Mouse (Mus musculus): ENCODE measurements around the gene Mcu.
A peak's percentile ranks its signal among the peaks of the same experiment; 100 is the strongest.

Gene Mcu

GRCm38 (mm10) chr10:59430701-59431218, 185.7 kb downstream of the Mcu start:
- peak; percentile 77; the same call in 1 of the 2 replicates for ATAC-seq (ENCODE audit: low TSS enrichment)

GRCm38 (mm10) chr10:59429448-59430135, 186.9 kb downstream of the Mcu start:
- ATAC-seq (ENCODE audit: low TSS enrichment), result no peak

- ATAC-seq (ENCODE audit: low TSS enrichment), result no peak
Measured at GRCm38 (mm10) chr10:59426371-59426770, 190.1 kb downstream of the Mcu start.

GRCm38 (mm10) chr10:59425369-59425768, 191.1 kb downstream of the Mcu start:
- ATAC-seq (ENCODE audit: low TSS enrichment), result no peak

GRCm38 (mm10) chr10:59424453-59424852, 192.0 kb downstream of the Mcu start:
- no peak for ATAC-seq (ENCODE audit: low TSS enrichment)

GRCm38 (mm10) chr10:59419516-59419915, 197.0 kb downstream of the Mcu start:
- no peak for ATAC-seq (ENCODE audit: low TSS enrichment)

GRCm38 (mm10) chr10:59416623-59417022, 199.9 kb downstream of the Mcu start:
- no peak for ATAC-seq (ENCODE audit: low TSS enrichment)

GRCm38 (mm10) chr10:59413711-59414110, 202.8 kb downstream of the Mcu start:
- ATAC-seq (ENCODE audit: low TSS enrichment), result no peak

GRCm38 (mm10) chr10:59410264-59410663, 206.2 kb downstream of the Mcu start:
- ATAC-seq (ENCODE audit: low TSS enrichment), result no peak

- no peak for ATAC-seq (ENCODE audit: low TSS enrichment)
Measured at GRCm38 (mm10) chr10:59408499-59408898, 208.0 kb downstream of the Mcu start.

GRCm38 (mm10) chr10:59403793-59404149, 212.7 kb downstream of the Mcu start:
- no peak for ATAC-seq (ENCODE audit: low TSS enrichment)

- no peak for ATAC-seq (ENCODE audit: low TSS enrichment)
Measured at GRCm38 (mm10) chr10:59402899-59403792, 213.3 kb downstream of the Mcu start, which contains the start of gene Pla2g12b. Gene Pla2g12b (plus strand): TSS chr10:59403660.
